Mouse (Mus musculus) natural killer cell, adult 2 months (primary cell): Measurements from ENCODE around the gene Map3k7cl.

Experiments
- DNase-seq, 2 experiments: peaks; one replicate each; pipeline ENCODE4 v3.0.0; 2022; ENCODE audit warnings: low spot score in 2 of 2

The Map3k7cl gene

DNA sequence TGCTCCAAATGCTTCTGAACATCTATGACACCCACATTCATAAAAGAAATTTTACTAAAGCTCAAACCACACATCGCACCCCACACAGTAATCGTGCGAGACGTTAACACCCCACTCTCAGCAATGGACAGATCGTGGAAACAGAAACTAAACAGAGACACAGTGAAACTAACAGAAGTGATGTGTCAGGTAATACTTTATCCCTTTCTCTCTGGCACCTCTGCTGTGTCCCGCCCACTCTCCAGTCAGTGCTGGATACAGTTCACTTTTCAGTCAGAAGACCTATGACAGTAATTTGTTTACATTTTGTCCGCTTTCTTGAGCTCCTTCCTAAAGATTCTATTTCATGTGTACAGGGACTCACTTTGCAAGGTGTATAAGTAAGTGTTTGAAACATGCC is 89.1 kb downstream of the Map3k7cl start:
- DNase-seq: peak in 1 of 2 experiments; percentile 27

DNA sequence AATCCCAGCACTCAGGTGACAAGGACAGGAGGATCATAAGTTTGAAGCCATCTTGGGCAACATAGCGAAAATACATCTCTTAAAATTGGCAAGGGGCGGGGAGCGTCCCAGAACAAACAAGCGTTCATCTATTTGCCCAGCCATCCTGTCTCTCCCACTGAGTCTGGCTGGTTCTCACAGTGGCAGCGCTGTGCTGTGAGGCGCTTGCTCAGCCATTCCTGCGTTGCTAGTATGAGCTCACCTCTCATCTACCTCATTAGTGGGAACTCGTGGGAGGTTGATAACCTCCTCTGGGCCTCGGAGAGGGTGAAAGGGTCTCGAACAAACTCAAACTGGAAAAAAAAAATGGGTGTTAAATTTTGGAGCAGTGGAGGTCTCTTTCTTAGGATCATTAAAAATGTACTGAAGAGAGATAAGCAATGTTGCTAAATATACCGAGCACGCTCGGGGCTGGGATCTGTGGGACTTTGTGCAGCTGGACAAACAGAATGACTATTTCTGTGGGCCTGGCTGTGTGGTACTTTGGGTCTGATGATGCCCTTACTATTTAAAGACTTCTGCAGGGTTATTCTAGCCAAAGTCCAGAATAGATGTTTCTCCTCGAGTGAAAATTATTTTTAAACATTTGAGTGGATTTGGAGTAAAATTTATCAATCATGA is 91.1 kb downstream of the Map3k7cl start:
- DNase-seq: no peak
